Mouse (Mus musculus) adrenal gland, adult (tissue): ENCODE measurements around the gene Ldlrap1.

Experiments
- DNase-seq, 2 experiments: peaks; one replicate each; pipeline ENCODE4 v3.0.0; 2022 to 2023; ENCODE audit warnings: low spot score in 1 of 2; ENCODE audit not compliant: inconsistent age in 2 of 2

Ldlrap1 gene

GRCm38 (mm10) chr4:134776246-134776645 lies 8.4 kb upstream of the Ldlrap1 start:
- no peak for DNase-seq

- peak in 1 of 2 experiments; percentile 11 for DNase-seq
Measured at GRCm38 (mm10) chr4:134775234-134775944, 7.6 kb upstream of the Ldlrap1 start.

- no peak for DNase-seq
Measured at GRCm38 (mm10) chr4:134774126-134774525, 6.3 kb upstream of the Ldlrap1 start.

- peak; percentile 33 to 69 for DNase-seq
Measured at GRCm38 (mm10) chr4:134772805-134773674, 5.2 kb upstream of the Ldlrap1 start.

GRCm38 (mm10) chr4:134769891-134770290 lies 2.1 kb upstream of the Ldlrap1 start:
- peak in 1 of 2 experiments; percentile 36 for DNase-seq

- DNase-seq = peak; percentile 31 to 69
Measured at GRCm38 (mm10) chr4:134769081-134769811, 1.4 kb upstream of the Ldlrap1 start.

- peak; percentile 86 to 93 for DNase-seq
Measured at GRCm38 (mm10) chr4:134768226-134768888, 533 bp upstream of the Ldlrap1 start.

GRCm38 (mm10) chr4:134766904-134767425 lies 859 bp downstream of the Ldlrap1 start:
- DNase-seq = peak; percentile 77 to 83

GRCm38 (mm10) chr4:134766277-134766676 lies 1.5 kb downstream of the Ldlrap1 start:
- no peak for DNase-seq

- peak; percentile 18 to 50 for DNase-seq
Measured at GRCm38 (mm10) chr4:134764333-134764732, 3.5 kb downstream of the Ldlrap1 start.

GRCm38 (mm10) chr4:134762360-134762759 lies 5.5 kb downstream of the Ldlrap1 start:
- peak; percentile 44 to 65 for DNase-seq

- peak; percentile 92 to 96 for DNase-seq
Measured at GRCm38 (mm10) chr4:134760793-134761201, 7.0 kb downstream of the Ldlrap1 start.

- peak in 1 of 2 experiments; percentile 67 for DNase-seq
Measured at GRCm38 (mm10) chr4:134760281-134760680, 7.5 kb downstream of the Ldlrap1 start.

- DNase-seq = peak in 1 of 2 experiments; percentile 32
Measured at GRCm38 (mm10) chr4:134759564-134759963, 8.3 kb downstream of the Ldlrap1 start.

- no peak for DNase-seq
Measured at GRCm38 (mm10) chr4:134758922-134759321, 8.9 kb downstream of the Ldlrap1 start.

- peak in 1 of 2 experiments; percentile 86 for DNase-seq
Measured at GRCm38 (mm10) chr4:134758367-134758766, 9.5 kb downstream of the Ldlrap1 start.

- no peak for DNase-seq
Measured at GRCm38 (mm10) chr4:134756953-134757352, 10.9 kb downstream of the Ldlrap1 start.

GRCm38 (mm10) chr4:134754941-134755340 lies 12.9 kb downstream of the Ldlrap1 start:
- DNase-seq = no peak

GRCm38 (mm10) chr4:134754371-134754770 lies 13.5 kb downstream of the Ldlrap1 start:
- no peak for DNase-seq

GRCm38 (mm10) chr4:134753516-134754261 lies 14.1 kb downstream of the Ldlrap1 start:
- DNase-seq = no peak
